Mouse (Mus musculus): Measurements from ENCODE around the gene Ftl1-ps1. TPM values are rescaled to one million over a fixed set of nuclear protein-coding genes. Genes with fewer than 3 reads are reported as not detected.

Gene Ftl1-ps1
- 100 to 1,000 TPM; 682 to 698 TPM for total RNA-seq (2021)
- long read RNA-seq, experiment 1, transcript Ftl1-ps1-202 (1 exons, 938 nt) = major isoform, 982 of 983 reads
- long read RNA-seq, experiment 1, partial matches to known transcripts = 1 of 983 reads
- long read RNA-seq, experiment 1, other reads (novel, unspliced or antisense) = 0 of 983 reads
- long read RNA-seq, experiment 2, transcript Ftl1-ps1-202 (1 exons, 938 nt) = major isoform, 1,075 of 1,077 reads
- long read RNA-seq, experiment 2, partial matches to known transcripts = 1 of 1,077 reads
- long read RNA-seq, experiment 2, other reads (novel, unspliced or antisense) = 1 of 1,077 reads

DNA sequence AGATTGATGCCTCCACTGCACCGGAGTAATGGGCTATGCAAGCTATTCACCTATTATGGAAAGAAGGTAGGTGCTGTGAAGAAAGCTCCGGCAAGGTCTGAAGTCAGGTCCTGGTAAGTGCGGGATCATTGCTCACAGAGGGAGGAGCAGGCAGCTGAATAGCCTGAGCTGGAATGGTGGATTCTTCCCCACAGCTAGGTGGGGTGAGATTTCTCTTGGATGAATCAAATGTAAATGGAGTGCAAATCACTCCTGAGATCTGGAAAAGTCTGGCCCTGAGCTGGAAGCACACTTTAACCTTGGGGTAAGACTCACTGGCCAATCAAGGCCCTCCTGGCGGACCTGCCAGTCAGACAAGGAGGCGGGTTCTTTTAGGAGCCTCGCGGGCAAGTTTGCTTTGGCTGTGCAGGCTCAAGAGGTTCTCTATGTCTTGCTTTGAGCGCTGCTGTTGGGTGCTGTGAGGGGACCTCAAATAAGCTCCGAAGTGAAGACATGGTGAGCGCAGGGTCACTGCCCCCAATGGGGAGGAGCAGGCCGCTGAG, at the start of gene Ftl1-ps1:
Gene Ftl1-ps1, plus strand, starts transcription at position 397 of the 542 bp plus-strand sequence.
- DNase-seq (ENCODE audit: low spot score in 2 of 2) = peak in 1 of 2 experiments; percentile 14

GRCm38 (mm10) chr13:74350435-74350906, 49.0 kb upstream of the Ftl1-ps1 start:
- no peak for DNase-seq (ENCODE audit: low spot score in 2 of 2)

DNA sequence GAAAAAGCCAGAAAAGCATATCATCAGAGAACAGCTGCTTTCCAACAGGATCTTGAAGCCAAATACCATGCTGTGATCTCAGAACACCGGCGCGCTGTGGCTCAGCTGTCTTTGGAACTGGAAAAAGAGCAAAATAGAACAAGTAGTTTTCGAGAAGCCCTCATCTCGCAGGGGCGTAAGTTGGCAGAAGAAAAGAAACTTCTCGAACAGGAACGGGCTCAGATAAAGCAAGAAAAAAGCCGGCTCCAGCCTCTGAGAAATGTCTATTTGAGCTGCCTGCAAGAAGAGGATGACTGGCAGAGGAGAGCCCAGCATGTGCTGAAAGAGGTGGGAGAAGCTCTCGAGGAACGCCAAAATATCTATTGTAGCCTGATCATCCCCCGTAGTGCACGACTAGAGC, 43.0 kb upstream of the Ftl1-ps1 start:
- no peak for DNase-seq (ENCODE audit: low spot score in 2 of 2)

- no peak for DNase-seq (ENCODE audit: low spot score in 2 of 2)
Measured at GRCm38 (mm10) chr13:74362218-74362617, 37.3 kb upstream of the Ftl1-ps1 start.

DNA sequence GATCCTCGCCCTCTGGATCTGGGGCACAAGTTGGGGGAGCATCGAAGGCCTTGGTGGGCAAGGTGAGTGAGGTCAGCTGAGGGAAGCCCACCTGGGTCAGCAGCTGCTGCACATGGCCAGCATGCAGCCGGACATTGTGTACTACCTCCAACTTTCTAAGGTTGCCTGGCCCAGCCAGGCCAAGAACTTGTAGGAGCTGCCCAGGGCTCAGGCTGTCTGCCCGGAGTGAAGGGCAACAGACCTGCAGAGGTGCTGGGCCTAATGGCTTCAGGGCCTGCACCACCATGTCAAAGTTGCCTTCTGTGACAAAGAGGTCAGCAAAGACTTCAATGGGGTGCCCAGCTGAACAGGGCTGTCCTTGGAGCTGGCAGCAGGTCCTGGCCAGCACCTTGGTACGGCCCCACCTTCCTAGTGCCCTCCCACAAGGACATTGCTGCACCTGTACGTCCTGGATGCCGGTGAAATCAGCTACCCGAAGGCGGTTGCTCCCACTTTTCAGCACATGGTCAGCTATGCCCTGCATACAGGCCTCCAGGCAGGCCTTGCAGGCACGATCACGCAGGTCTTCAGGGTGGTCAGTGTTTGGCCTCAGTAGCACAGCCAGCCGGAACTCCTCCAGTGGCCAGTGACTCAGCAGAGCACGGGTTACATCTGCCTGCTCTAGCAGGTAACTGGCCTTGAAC, 36.2 kb upstream of the Ftl1-ps1 start:
- no peak for DNase-seq (ENCODE audit: low spot score in 2 of 2)

DNA sequence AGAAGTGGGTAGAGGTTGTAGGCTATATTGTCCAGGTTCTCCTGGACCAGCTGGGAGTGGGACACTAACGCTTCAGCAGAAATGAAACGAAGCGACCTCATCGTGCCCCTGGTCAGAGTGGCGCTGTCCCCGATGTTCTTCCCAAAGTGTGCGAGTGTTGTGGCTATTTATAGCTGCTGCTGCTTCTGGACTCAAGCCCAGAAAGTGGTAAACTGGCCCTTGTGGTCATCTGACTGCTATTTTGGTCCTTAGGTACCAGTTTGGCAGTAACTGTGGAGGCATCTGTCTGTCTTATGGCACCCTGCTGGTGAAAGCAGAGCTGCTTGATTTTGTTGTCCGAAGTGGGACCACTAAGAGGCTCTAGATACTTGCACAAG, 35.6 kb upstream of the Ftl1-ps1 start, which contains the start of gene Lrrc14b:
Gene Lrrc14b, minus strand, starts transcription at position 147 of the 377 bp plus-strand sequence.
- DNase-seq (ENCODE audit: low spot score in 2 of 2) = no peak

DNA sequence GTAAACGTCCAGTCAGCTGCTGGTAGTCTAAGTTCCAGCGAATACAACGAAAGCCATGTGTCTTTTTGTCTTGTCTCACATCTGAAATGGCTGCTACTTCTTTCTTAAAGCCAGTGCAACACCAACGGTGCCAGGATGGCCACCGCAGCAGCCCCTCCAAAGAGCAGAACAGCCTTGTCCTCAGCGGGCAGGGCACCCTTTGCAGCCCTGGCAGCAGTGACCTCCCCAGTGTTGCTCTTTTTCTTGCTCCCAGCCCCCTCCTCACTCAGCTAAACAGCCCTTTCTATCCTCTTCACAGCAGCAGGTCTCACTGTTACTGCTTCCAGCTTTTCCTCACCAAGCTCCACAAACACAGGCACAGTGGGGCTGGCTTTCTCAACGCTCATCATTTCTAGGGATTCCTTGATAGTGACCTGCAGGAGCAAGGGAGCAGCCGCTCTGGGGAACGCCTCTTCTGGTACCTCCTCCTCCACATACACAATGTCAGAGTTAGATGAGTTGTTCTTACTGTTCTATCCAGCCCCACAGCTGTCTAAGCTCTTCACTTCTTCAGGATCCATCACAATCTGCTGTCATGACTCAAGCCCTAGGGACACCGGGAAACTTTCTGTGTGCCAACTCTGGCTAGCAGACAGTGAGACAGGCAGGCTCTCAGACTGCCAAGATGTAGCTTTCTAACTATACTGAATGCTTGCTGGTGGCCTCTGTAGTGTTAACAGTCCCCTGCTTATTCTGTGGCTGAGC, 17.8 kb upstream of the Ftl1-ps1 start:
- no peak for DNase-seq (ENCODE audit: low spot score in 2 of 2)

DNA sequence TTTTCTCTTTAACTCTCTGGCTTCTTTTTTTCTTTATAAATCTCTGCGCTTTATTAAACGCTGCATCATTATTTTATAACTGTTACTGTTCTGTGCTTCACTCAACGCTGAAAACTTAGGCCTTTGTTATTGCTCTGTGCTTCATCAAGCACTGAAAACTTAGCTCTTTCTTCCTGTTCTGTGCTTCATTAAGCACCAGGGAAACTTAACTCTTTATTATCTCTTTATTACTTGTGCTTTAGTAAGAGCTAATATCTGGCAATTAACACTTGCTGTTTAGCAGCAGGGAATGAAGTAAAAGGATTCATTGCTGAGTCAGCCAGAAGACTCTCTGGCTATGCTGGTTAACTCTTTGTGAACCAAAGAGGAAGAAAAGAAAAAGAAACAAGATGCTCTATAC, 17.2 kb upstream of the Ftl1-ps1 start:
- DNase-seq (ENCODE audit: low spot score in 2 of 2) = no peak

DNA sequence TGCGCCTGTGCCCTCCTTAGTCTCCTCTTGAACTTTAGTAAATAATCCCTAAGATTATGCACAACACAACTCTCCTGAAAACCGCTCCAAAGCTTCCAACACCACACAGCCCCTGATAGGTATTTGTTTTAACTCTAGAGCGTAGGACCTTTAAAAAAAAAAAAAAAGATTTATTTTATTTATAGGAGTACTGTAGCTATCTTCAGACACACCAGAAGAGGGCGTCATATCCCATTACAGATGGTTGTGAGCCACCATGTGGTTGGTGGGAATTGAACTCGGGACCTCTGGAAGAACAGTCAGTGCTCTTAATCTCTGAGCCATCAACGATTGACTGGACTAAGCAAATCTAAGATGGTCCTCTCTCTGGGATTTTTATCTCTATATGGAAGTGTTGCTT, 9.8 kb upstream of the Ftl1-ps1 start:
- no peak for DNase-seq (ENCODE audit: low spot score in 2 of 2)

- DNase-seq (ENCODE audit: low spot score in 2 of 2) = peak in 1 of 2 experiments; percentile 45
Measured at GRCm38 (mm10) chr13:74390371-74390990, 9.0 kb upstream of the Ftl1-ps1 start, which contains the start of gene Zfp72. Gene Zfp72 (minus strand): TSS chr13:74390836.

DNA sequence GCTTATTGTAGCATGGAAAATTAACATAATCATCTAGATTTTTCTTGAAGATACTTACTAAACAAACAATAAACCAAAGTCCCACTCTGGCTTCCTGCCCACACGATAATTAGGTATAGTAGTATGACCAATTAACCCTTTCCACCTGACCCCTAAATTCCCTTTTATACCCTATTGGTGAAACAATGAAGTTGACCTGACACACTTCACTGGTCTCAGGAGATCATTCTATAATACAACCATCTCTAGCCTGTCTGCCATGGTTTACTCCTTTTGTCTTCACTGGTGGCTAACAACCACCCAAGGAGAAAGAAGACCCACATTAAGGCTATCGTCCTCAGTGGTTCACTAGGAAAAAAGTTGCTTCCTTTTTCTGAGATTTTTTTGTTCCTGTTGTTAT, 8.3 kb upstream of the Ftl1-ps1 start:
- no peak for DNase-seq (ENCODE audit: low spot score in 2 of 2)

DNA sequence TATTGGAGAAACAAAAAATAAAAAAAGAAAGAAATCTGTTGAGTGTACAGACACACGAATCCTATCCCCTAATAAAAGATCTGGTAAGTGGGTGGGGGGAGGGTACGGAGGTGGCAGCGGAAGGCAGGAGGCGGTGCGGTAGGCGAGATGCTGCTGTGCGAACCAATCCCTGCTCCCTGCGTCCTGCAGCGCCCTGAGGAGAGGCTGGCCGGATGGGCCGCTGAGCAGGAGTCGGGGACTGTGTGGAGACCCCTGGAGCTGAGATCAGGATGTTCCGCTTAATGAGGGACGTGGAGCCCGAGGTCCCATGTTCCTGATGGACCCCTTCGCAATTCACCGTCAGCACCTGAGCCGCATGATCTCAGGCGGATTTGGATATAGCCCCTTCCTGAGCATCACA, 40.4 kb downstream of the Ftl1-ps1 start:
- DNase-seq (ENCODE audit: low spot score in 2 of 2) = no peak

Small RNAs within 50 kb of the gene (microRNA-seq; reads per million reads assigned to microRNA genes)
- not detected for gene Mir692-3

Other genes starting within 250 kb of the Ftl1-ps1 start
- gene Exoc3, start 191.0 kb upstream of the Ftl1-ps1 start, total RNA-seq (2021) = 10 to 100 TPM; 57.6 to 62.6 TPM
- 1 to 10 TPM; 2.3 to 2.4 TPM for gene Ahrr, start 107.4 kb upstream of the Ftl1-ps1 start, total RNA-seq (2021)
- gene Pdcd6, start 82.1 kb upstream of the Ftl1-ps1 start, total RNA-seq (2021) = 100 to 1,000 TPM; 143 to 145 TPM
- 100 to 1,000 TPM; 450 to 473 TPM for gene Sdha, start 49.4 kb upstream of the Ftl1-ps1 start, total RNA-seq (2021)
- 10 to 100 TPM; 48.3 to 50.8 TPM for gene Ccdc127, start 49.4 kb upstream of the Ftl1-ps1 start, total RNA-seq (2021)
- gene Lrrc14b, start 35.7 kb upstream of the Ftl1-ps1 start, total RNA-seq (2021) = 1 to 10 TPM in 1 of 2 experiments, under 1 TPM in 1; 0.78 to 1.5 TPM
- gene Zfp72, start 8.9 kb upstream of the Ftl1-ps1 start, total RNA-seq (2021) = 1 to 10 TPM; 2.9 to 3.3 TPM
- gene Zfp825, start 94.3 kb downstream of the Ftl1-ps1 start, total RNA-seq (2021) = 10 to 100 TPM; 13.2 to 13.7 TPM
- gene Erap1, start 239.9 kb downstream of the Ftl1-ps1 start, total RNA-seq (2021) = 10 to 100 TPM; 69.9 to 71.8 TPM